ENCODE assay signal across 16 mouse cellular contexts in genomic region chr14:24222759-24223158, GRCm38 (mm10). TPM values are rescaled to one million over a fixed set of nuclear protein-coding genes. Genes with fewer than 3 reads are reported as not detected.
DNase-seq lines count a peak whose midpoint lies in the region; ATAC-seq and TF ChIP-seq lines count a peak whose summit lies in the region.
"Had no signal": no experiment of that assay in that cellular context is flagged by ENCODE, and none has a peak within 500 bp of the region (broad histone marks: within the 10 kb centered on the region; RNA-seq: fewer than 3 reads in every experiment).

No protein-coding gene starts in this region.

- 41% methylated on average over 3 of the region's 3 CpGs for WGBS in kidney, postnatal 0 days
- 27% methylated on average over 3 of the region's 3 CpGs for WGBS in liver, embryonic 11.5 days

- H3K36me3 ChIP-seq in kidney, postnatal 0 days (ENCODE audit: insufficient read depth, low read length) = no peaks in the 10 kb centered on the region
- H3K36me3 ChIP-seq in liver, embryonic 11.5 days (ENCODE audit: control insufficient read depth, insufficient read depth, low read length) = no peaks in the 10 kb centered on the region
- H3K36me3 ChIP-seq: heart, embryonic 13.5 days; intestine, embryonic 15.5 days; midbrain, embryonic 15.5 days; neural tube, embryonic 13.5 days had no signal

- TF ChIP-seq CTCF in kidney, postnatal 0 days (IDR thresholded peaks at IDR 0.05; ENCODE audit: low read depth) = no peak

- H3K4me3 ChIP-seq in kidney, postnatal 0 days (replicated peaks; ENCODE audit: low read depth, low read length) = no peak overlapping the region
- no peak overlapping the region for H3K4me3 ChIP-seq in liver, embryonic 11.5 days (ENCODE audit: low read depth, low read length)
- H3K4me3 ChIP-seq: heart, embryonic 13.5 days; hindbrain, embryonic 10.5 days; intestine, embryonic 15.5 days; midbrain, embryonic 15.5 days; neural tube, embryonic 13.5 days had no signal

- H3K27me3 ChIP-seq in kidney, postnatal 0 days (ENCODE audit: insufficient read depth, low read length) = no peaks in the 10 kb centered on the region
- no peaks in the 10 kb centered on the region for H3K27me3 ChIP-seq in liver, embryonic 11.5 days (replicated peaks; ENCODE audit: control insufficient read depth, insufficient read depth, low read length)
- H3K27me3 ChIP-seq: heart, embryonic 13.5 days; intestine, embryonic 15.5 days; midbrain, embryonic 15.5 days; neural tube, embryonic 13.5 days had no signal

- no peak overlapping the region; the same call in 1 of the 2 replicates for H3K27ac ChIP-seq in kidney, postnatal 0 days
- no peak overlapping the region for H3K27ac ChIP-seq in liver, embryonic 11.5 days (ENCODE audit: low read depth, low read length)
- H3K27ac ChIP-seq: heart, embryonic 13.5 days; hindbrain, embryonic 10.5 days; intestine, embryonic 15.5 days; midbrain, embryonic 15.5 days; neural tube, embryonic 13.5 days had no signal

- H3K4me1 ChIP-seq in kidney, postnatal 0 days (replicated peaks; ENCODE audit: insufficient read depth, low read length) = no peaks in the 10 kb centered on the region
- peaks cover 3% of the 10 kb centered on the region for H3K4me1 ChIP-seq in liver, embryonic 11.5 days (replicated peaks; ENCODE audit: control insufficient read depth, insufficient read depth, low read length)
- H3K4me1 ChIP-seq: intestine, embryonic 15.5 days had no signal

- peak; percentile 20 for DNase-seq in cerebellum, adult 9-11 months
- peak; percentile 53 for DNase-seq in urinary bladder, postnatal 14 days (ENCODE audit: low spot score)
- no peak for DNase-seq in urinary bladder, postnatal 10 days (ENCODE audit: low spot score)
- DNase-seq in kidney, postnatal 0 days (ENCODE audit: low spot score) = no peak
- no peak for DNase-seq in frontal cortex, postnatal 14 days (ENCODE audit: low spot score in 2 of 2)
- no peak for DNase-seq in liver, embryonic 11.5 days (ENCODE audit: low spot score)
- DNase-seq: embryo, embryonic 11 days; forebrain, postnatal 0 days; gastrocnemius, postnatal 25 days; thymus, postnatal 36 days had no signal

- ATAC-seq in cerebellum, adult (ENCODE audit: insufficient number of reproducible peaks, low FRiP score, low TSS enrichment) = no peak; the same call in 1 of the 2 replicates
- ATAC-seq in kidney, postnatal 0 days (replicated peaks; ENCODE audit: low FRiP score, low read depth) = peak; percentile 49; the same call in 1 of the 2 replicates
- ATAC-seq in liver, embryonic 11.5 days (replicated peaks; ENCODE audit: low FRiP score) = no peak
- ATAC-seq: forebrain, postnatal 0 days; intestine, embryonic 15.5 days; midbrain, embryonic 15.5 days had no signal

- H3K4me2 ChIP-seq in kidney, postnatal 0 days (ENCODE audit: low read length) = no peak overlapping the region
- no peak overlapping the region for H3K4me2 ChIP-seq in liver, embryonic 11.5 days
- H3K4me2 ChIP-seq: heart, embryonic 13.5 days; intestine, embryonic 15.5 days; midbrain, embryonic 15.5 days; neural tube, embryonic 13.5 days had no signal

- no peak overlapping the region for H3K9ac ChIP-seq in kidney, postnatal 0 days (ENCODE audit: low read depth, low read length)
- H3K9ac ChIP-seq in liver, embryonic 11.5 days (ENCODE audit: low read depth, low read length) = no peak overlapping the region
- H3K9ac ChIP-seq: forebrain, postnatal 0 days; heart, embryonic 13.5 days; intestine, embryonic 15.5 days; midbrain, embryonic 15.5 days; neural tube, embryonic 13.5 days had no signal

- H3K9me3 ChIP-seq in kidney, postnatal 0 days (replicated peaks; ENCODE audit: low read length) = no peaks in the 10 kb centered on the region
- no peaks in the 10 kb centered on the region for H3K9me3 ChIP-seq in liver, embryonic 11.5 days (ENCODE audit: control insufficient read depth, low read length)
- H3K9me3 ChIP-seq: heart, embryonic 13.5 days; hindbrain, embryonic 10.5 days; intestine, embryonic 15.5 days; midbrain, embryonic 15.5 days; neural tube, embryonic 13.5 days had no signal

RNA-seq across cellular contexts. Expression of gene Dlg5, which starts 23.0 kb away (rescaled TPM):
- 10.2 and 10.3 TPM in 2 replicates for polyA plus RNA-seq in kidney, postnatal 0 days (2015; fragmentation: Nextera tagmentation; extraction: Ambion mirVana)
- polyA plus RNA-seq in liver, embryonic 11.5 days (2014; fragmentation: Nextera tagmentation; extraction: Ambion mirVana) = 7.7 and 9.2 TPM in 2 replicates

Comparison
In these comparisons a context has a peak if more than half of its experiments do, and no peak if none do; other contexts are left out.
1. DNase-seq: peak in cerebellum, adult 9-11 months (single experiment) and urinary bladder, postnatal 14 days (single experiment); none in urinary bladder, postnatal 10 days (single experiment), kidney, postnatal 0 days (single experiment), frontal cortex, postnatal 14 days (0 of 2) and liver, embryonic 11.5 days (single experiment).